Mouse (Mus musculus) embryo, embryonic 11 days (tissue): ENCODE measurements at regions not wholly inside any gene's neighbourhood (a gene's known extent, or its start where the extent isn't known, plus 50 kb on each side); places are given as distances from the start of the nearest gene placed in this dataset.
"Not testable (repeated sequence)": the region's sequence is repeated elsewhere in the genome, so short reads cannot be mapped to it uniquely, and the experiment has no call there.

ENCODE experiments used
- DNase-seq: peaks from one replicate; pipeline ENCODE4 v3.0.0-alpha.2; 2015

DNA sequence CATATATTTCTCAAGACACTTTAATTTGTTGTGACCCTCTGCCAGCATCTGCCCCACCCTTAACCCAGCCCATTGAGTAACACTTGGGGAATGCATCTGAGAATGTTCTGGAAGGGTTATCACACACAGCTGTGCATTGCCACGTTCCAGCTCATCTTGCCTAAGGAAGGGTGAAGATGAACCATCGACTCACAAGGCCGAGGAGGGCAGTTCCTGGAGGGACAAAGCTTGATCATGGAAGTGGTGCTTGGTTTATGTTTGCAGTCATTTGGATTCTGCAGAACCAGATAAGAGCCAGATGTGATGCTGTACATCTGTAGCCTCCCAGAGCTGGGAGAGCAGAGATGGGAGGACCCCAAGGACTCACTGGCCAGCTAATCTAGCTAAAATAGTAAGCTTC lies 136.1 kb upstream of the Klf3 start:
- DNase-seq: no peak

DNA sequence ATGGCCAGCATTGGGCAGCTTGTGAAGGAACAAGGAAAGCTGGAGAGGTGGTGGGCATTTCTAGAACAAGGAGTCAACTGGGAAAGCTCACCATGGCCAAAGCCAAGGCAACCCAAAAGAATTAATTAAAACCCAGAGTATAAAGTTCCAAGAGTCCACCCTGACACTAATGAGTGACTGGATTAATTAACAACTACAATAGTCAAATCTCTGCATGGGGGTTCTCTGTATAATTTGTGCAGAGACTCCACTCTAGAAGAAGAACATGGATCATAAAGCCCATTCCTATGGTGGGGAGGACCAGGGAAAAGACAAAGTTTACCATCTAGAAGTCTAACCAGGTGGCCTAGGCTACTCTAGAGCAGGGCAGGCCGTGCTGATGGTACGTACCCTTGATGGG lies 129.3 kb upstream of the Klf3 start:
- no peak for DNase-seq

GRCm38 (mm10) chr5:64676214-64676945 lies 126.8 kb upstream of the Klf3 start:
- no peak for DNase-seq

GRCm38 (mm10) chr5:64676946-64677588 lies 126.1 kb upstream of the Klf3 start:
- DNase-seq: no peak

- no peak for DNase-seq
Observed at GRCm38 (mm10) chr5:64678706-64679105, 124.5 kb upstream of the Klf3 start.

DNA sequence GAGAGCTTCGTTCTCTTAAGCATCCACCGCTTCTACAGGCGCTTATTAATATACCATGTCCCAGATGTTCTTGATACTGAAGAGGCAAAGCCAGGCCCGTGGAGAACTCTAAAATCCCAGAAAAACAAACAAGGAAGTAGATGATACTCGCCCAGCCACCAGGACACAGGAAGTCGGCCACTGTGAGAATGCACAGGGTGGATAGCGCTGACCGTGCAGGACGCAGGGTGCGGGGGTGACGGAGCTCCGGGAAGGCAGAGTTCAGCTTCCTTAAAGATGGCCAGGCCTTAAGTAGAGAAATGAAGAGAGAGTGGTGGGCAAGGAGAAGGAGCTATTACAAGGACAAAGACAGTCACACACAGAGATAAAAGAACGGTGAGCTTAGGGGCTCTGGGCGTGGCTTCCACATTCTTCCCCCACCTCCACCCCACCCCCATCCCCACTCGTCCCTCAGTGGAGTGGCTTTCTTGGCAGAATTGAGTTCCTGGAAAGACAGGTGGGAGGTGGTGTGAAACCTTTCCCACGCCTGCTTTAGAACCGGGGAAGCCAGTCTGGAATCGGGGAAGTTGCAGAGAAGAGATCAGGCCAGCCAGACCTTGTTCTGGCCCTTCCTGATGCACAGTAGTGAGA lies 123.1 kb upstream of the Klf3 start:
- no peak for DNase-seq

GRCm38 (mm10) chr5:64681161-64681560 lies 122.0 kb upstream of the Klf3 start:
- no peak for DNase-seq

GRCm38 (mm10) chr5:64682326-64682845 lies 120.8 kb upstream of the Klf3 start:
- no peak for DNase-seq

GRCm38 (mm10) chr5:64683419-64683818 lies 119.8 kb upstream of the Klf3 start:
- no peak for DNase-seq

- DNase-seq: no peak
Observed at GRCm38 (mm10) chr5:64684275-64684674, 118.9 kb upstream of the Klf3 start.

DNA sequence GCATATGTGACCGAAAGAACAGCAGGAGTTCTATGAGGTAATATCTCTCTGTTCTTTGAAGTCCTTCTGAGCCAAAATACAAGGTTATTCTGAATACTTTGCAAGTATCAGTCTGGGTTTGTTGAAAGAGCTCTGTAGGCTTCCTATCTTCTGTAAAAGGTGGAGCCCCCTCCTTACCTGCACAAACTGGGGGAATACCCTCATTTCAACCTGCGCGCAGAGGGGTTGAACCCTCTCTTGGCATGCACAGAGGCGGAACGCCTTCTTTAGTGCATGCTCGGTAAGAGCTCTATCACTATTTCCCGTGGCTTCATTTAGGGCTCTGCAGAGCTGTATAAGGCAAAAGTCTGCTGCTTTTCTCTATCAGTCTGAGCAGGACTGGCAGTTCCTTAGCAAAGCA lies 113.0 kb upstream of the Klf3 start:
- no peak for DNase-seq

GRCm38 (mm10) chr5:64691406-64692100 lies 111.6 kb upstream of the Klf3 start:
- DNase-seq: no peak

DNA sequence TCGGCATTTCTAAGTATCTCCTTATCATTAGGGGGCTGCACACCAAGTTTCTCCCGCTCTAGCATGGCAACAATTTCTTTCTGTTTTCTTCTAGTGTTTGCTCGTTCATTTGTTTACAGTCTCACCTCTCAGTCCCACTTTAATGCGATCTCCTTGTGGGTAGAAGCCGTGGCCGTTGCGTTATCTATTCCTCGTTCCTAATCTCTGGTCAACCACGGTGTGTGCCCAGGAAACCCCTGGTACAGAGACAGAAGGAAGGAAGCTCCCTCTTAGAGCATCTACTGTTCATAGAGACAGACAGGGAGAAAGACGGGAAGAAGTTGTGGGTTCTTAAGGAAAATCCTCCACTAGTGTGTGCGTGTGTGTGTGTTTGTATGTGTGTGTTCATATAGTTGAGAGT lies 110.9 kb upstream of the Klf3 start:
- DNase-seq: no peak

- DNase-seq: no peak
Observed at GRCm38 (mm10) chr5:64693616-64694015, 109.6 kb upstream of the Klf3 start.

DNA sequence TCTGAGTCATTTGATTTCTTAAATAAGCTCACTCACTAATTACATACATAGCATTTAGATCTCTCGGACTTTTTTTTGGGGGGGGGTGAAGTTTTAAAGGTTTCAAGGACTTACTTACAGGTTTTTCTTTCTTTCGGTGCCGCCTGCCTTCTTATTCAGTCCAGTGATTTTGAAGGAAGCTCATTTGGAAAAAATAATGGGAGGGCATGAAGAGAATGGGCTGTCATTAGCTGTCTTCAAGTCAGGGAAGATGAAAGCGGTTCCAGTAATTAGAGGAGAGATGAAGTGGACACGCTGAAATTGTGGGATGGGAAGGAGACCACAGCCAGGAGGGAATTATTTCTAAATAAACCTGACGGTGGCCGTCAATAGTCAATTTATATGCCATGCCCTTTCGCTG lies 108.6 kb upstream of the Klf3 start:
- no peak for DNase-seq

GRCm38 (mm10) chr5:64696099-64696498 lies 107.1 kb upstream of the Klf3 start:
- no peak for DNase-seq

- no peak for DNase-seq
Observed at GRCm38 (mm10) chr5:64697466-64697865, 105.7 kb upstream of the Klf3 start.

- DNase-seq: no peak
Observed at GRCm38 (mm10) chr5:64698458-64699116, 104.6 kb upstream of the Klf3 start.

GRCm38 (mm10) chr5:64700030-64700429 lies 103.2 kb upstream of the Klf3 start:
- DNase-seq: no peak

- DNase-seq: no peak
Observed at GRCm38 (mm10) chr5:64701219-64701779, 101.9 kb upstream of the Klf3 start.

- peak; percentile 53 for DNase-seq
Observed at GRCm38 (mm10) chr5:64701780-64702231, 101.4 kb upstream of the Klf3 start.

- not testable (repeated sequence) for DNase-seq
Observed at GRCm38 (mm10) chr5:64702404-64702803, 100.8 kb upstream of the Klf3 start.
